Mouse (Mus musculus): Measurements from ENCODE around the gene Bmper. TPM values are rescaled to one million over a fixed set of nuclear protein-coding genes. Genes with fewer than 3 reads are reported as not detected.

Bmper gene
- polyA plus RNA-seq, 1 experiment from 2014 or later, result 8.4 TPM

DNA sequence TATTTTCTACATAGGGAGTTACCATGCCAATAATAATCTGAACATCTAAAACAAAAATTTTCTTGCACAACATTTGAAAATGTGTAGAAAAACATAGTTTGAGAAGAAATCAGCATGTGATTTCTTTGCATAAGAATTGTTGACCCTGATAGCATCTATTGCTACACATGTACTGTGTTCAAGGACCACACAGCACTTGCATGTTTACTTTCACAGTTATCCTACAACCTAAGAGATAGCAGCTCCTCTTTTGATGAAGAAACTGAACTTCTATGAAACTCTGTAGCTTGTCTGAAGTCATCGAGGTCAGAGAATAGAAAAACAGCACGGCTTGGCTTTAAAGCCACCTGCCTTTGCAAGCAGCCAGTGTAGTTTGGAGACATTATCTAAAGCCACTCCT, 85.0 kb downstream of the Bmper start:
- no peak overlapping the region for H3K9ac ChIP-seq

DNA sequence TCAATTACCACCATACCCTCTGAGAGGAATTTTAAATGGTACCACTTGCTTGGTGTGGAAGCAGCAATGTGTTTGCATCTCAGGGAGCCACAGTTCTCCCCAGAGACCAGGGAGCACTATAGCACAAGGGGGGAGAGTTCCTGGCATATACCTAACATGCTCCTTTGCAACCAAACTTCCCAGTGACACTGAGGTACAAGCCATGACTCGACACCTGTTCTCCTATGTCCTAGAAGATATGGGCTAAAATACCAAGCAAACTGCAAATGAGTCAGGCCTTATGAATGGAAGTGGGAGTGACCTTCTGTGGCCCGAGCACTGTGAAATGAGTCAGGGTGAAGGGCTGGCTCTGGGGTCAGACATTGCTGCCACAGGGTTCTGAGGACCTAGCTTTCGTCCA, 88.1 kb downstream of the Bmper start:
- H3K4me1 ChIP-seq (replicated peaks; ENCODE audit: control insufficient read depth, insufficient read depth, low read length), result no peaks in the 10 kb centered on the region
- no peaks in the 10 kb centered on the region for H3K9me3 ChIP-seq (ENCODE audit: control insufficient read depth, low read length)
- H3K27ac ChIP-seq, result no peak overlapping the region
- whole genome bisulfite sequencing, result 85% methylated on average over 3 of the region's 3 CpGs
- H3K4me2 ChIP-seq (replicated peaks), result no peak overlapping the region
- ATAC-seq (ENCODE audit: low FRiP score) (no peak), DNase-seq (ENCODE audit: low spot score) (no peak)
- no peak overlapping the region for H3K9ac ChIP-seq
- H3K4me3 ChIP-seq (replicated peaks; ENCODE audit: low read length), result no peak overlapping the region
- no peaks in the 10 kb centered on the region for H3K36me3 ChIP-seq (replicated peaks; ENCODE audit: control insufficient read depth, insufficient read depth)
- H3K27me3 ChIP-seq (ENCODE audit: control insufficient read depth, insufficient read depth, low read length), result no peaks in the 10 kb centered on the region

More for the DNA sequence above, 85.0 kb downstream of the Bmper start:
- no peaks in the 10 kb centered on the region for H3K27me3 ChIP-seq (ENCODE audit: control insufficient read depth, insufficient read depth, low read length)
- 90% methylated on average over 2 of the region's 2 CpGs for WGBS
- H3K4me2 ChIP-seq (replicated peaks), result no peak overlapping the region
- no peak for ATAC-seq (ENCODE audit: low FRiP score)
- no peak overlapping the region for H3K27ac ChIP-seq
- no peak overlapping the region for H3K4me3 ChIP-seq (replicated peaks; ENCODE audit: low read length)
- no peaks in the 10 kb centered on the region for H3K4me1 ChIP-seq (replicated peaks; ENCODE audit: control insufficient read depth, insufficient read depth, low read length)
- H3K36me3 ChIP-seq (replicated peaks; ENCODE audit: control insufficient read depth, insufficient read depth), result no peaks in the 10 kb centered on the region
- no peaks in the 10 kb centered on the region for H3K9me3 ChIP-seq (ENCODE audit: control insufficient read depth, low read length)
- DNase-seq (ENCODE audit: low spot score), result no peak

DNA sequence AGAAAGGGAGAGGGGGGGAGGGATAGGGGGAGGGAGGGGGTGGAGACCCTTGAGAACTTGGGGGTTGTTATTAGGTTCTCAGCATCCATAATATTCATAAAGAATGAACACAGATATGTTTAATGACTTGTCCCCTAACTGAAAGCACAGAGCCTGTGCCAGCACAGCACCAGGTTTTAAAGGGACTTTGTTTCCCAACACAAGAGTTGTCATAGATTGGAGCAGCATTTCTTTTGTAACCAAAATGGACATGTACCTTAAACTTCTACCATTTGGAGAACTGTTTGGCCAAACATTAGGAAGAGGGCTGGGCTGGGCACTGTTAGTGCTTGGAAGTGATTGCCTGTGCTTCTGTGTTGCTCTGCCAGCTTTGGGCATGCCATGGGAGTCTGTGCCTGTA, 89.1 kb downstream of the Bmper start:
- H3K27ac ChIP-seq, result no peak overlapping the region
- no peak for ATAC-seq (ENCODE audit: low FRiP score)
- no peaks in the 10 kb centered on the region for H3K36me3 ChIP-seq (replicated peaks; ENCODE audit: control insufficient read depth, insufficient read depth)
- H3K9me3 ChIP-seq (ENCODE audit: control insufficient read depth, low read length), result no peaks in the 10 kb centered on the region
- H3K27me3 ChIP-seq (ENCODE audit: control insufficient read depth, insufficient read depth, low read length), result no peaks in the 10 kb centered on the region
- no peak overlapping the region for H3K4me3 ChIP-seq (replicated peaks; ENCODE audit: low read length)
- H3K4me2 ChIP-seq (replicated peaks), result no peak overlapping the region
- no peak for DNase-seq (ENCODE audit: low spot score)
- no peak overlapping the region for H3K9ac ChIP-seq
- H3K4me1 ChIP-seq (replicated peaks; ENCODE audit: control insufficient read depth, insufficient read depth, low read length), result no peaks in the 10 kb centered on the region

DNA sequence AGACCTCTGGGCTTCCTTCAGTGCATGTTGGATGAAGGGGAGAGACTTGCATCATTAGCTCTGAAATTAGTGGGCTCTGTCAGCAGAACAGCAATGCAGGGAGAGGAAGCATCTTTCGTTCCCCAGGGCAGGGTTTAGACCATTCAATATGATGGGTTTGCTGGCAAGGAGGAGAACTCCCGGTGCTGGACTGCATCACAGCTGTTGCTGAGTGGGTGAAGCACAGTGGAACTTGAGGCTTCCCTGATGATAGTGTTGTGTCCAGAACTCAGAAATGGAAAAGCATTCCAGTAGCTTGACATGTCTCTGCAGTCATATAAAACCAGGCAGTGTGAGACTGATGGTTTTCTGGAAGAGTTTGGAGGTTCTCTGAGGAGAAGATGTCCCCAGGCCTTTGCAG, 90.0 kb downstream of the Bmper start:
- Histone ChIP-seq H3K9me3 (ENCODE audit: control insufficient read depth, low read length) (no peaks in the 10 kb centered on the region), H3K27me3 (ENCODE audit: control insufficient read depth, insufficient read depth, low read length) (no peaks in the 10 kb centered on the region), H3K36me3 (replicated peaks; ENCODE audit: control insufficient read depth, insufficient read depth) (no peaks in the 10 kb centered on the region), H3K9ac (no peak overlapping the region), H3K4me2 (replicated peaks) (no peak overlapping the region), H3K4me3 (replicated peaks; ENCODE audit: low read length) (no peak overlapping the region), H3K4me1 (replicated peaks; ENCODE audit: control insufficient read depth, insufficient read depth, low read length) (no peaks in the 10 kb centered on the region), H3K27ac (no peak overlapping the region)
- ATAC-seq (ENCODE audit: low FRiP score) (no peak), DNase-seq (ENCODE audit: low spot score) (no peak)
- 79% methylated on average over 2 of the region's 2 CpGs for WGBS

DNA sequence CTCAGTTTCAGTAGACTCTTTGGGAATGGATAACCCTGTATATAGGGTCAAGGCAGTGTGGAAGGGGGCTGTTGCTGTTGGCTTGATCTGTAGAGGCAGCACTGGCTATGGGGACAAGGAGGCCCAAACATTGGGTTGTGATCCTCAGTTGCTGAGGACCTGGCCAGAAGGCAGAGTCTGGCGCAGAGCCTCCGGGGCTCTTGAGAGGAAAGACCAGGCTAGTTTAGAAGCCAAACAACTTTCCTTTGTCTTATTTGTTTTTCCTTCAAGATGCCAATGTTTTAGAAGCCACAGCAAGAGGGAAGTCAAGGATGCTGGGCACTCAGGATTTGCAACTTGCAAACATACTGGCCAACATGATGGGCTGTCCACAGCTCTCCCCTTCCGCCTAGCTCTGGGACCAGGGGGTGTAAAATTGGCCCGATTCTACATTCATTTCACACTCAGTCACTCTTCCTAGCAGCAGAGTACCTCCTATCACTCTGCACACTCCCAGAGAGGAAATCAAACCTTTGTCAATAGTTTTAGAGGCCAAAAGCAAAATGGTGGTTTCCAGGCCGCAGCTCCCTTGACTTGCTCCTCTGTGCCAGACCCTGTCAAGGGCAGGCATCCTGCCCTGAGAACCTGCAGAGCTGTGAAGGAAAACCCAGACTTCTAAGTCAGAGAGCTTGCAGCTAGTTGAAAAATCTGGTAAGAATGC, 92.9 kb downstream of the Bmper start:
- Histone ChIP-seq H3K4me2 (replicated peaks) (no peak overlapping the region), H3K9me3 (ENCODE audit: control insufficient read depth, low read length) (no peaks in the 10 kb centered on the region), H3K4me1 (replicated peaks; ENCODE audit: control insufficient read depth, insufficient read depth, low read length) (no peaks in the 10 kb centered on the region), H3K4me3 (replicated peaks; ENCODE audit: low read length) (no peak overlapping the region), H3K27ac (no peak overlapping the region), H3K36me3 (replicated peaks; ENCODE audit: control insufficient read depth, insufficient read depth) (no peaks in the 10 kb centered on the region), H3K9ac (no peak overlapping the region), H3K27me3 (ENCODE audit: control insufficient read depth, insufficient read depth, low read length) (no peaks in the 10 kb centered on the region)
- 91% methylated on average over 5 of the region's 5 CpGs for WGBS
- DNase-seq (ENCODE audit: low spot score) (no peak), ATAC-seq (ENCODE audit: low FRiP score) (no peak)

DNA sequence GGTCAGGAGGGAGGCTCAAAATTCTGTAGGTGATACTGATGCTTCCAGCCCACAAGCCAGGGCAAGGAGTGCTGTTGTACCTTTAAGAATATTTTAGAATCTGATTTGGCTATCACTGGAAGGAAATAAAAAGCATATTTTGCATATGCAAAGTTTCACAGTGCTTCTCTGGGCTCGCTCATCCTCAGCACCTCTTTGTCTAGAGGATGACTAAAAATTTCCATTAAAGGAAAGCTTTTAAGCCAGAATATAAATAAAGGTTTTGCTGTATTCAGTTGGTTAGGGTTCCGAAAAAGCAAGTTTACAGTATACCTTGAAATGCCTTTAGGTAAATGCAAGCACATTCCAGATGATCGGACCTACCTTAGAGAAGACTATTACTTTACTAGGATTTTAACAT, 105.0 kb downstream of the Bmper start:
- Histone ChIP-seq H3K4me1 (replicated peaks; ENCODE audit: control insufficient read depth, insufficient read depth, low read length) (no peaks in the 10 kb centered on the region), H3K36me3 (replicated peaks; ENCODE audit: control insufficient read depth, insufficient read depth) (no peaks in the 10 kb centered on the region), H3K4me3 (replicated peaks; ENCODE audit: low read length) (no peak overlapping the region), H3K9me3 (ENCODE audit: control insufficient read depth, low read length) (no peaks in the 10 kb centered on the region), H3K27me3 (ENCODE audit: control insufficient read depth, insufficient read depth, low read length) (no peaks in the 10 kb centered on the region), H3K27ac (no peak overlapping the region), H3K9ac (no peak overlapping the region), H3K4me2 (replicated peaks) (no peak overlapping the region)
- DNase-seq (ENCODE audit: low spot score) (no peak), ATAC-seq (ENCODE audit: low FRiP score) (no peak)
- 89% methylated on average over 3 of the region's 3 CpGs for WGBS

DNA sequence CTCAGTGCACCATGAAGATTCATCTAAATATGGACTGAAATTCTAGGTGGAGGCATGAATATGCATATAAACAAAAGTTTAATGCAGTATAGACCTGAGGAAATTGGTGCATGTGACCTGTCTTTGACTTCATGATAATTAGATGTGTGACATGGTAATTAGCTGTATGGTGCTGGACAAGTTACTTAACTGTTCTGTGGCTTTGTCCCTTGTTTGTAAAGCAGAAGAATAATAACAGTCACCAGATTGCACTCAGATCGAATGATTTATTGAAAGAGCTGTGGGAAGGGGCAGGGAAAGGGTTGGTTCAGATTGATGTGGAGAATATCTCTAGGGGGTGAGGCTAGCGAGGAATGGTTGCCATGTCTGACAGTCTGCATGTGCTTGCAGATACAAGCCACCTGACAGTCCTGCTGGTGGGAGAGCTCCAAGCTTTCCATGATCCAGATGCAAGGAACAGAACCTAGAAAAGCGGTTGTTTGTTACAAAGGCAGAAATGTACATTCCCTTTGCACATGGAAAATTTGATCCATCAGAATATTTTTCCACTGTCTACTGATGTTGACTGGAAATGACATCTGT, 110.3 kb downstream of the Bmper start:
- H3K4me1 ChIP-seq (replicated peaks; ENCODE audit: control insufficient read depth, insufficient read depth, low read length), result no peaks in the 10 kb centered on the region
- no peak for DNase-seq (ENCODE audit: low spot score)
- no peaks in the 10 kb centered on the region for H3K9me3 ChIP-seq (ENCODE audit: control insufficient read depth, low read length)
- H3K4me2 ChIP-seq (replicated peaks), result no peak overlapping the region
- no peaks in the 10 kb centered on the region for H3K36me3 ChIP-seq (replicated peaks; ENCODE audit: control insufficient read depth, insufficient read depth)
- no peak for ATAC-seq (ENCODE audit: low FRiP score)
- 44% methylated on average over 3 of the region's 3 CpGs for WGBS
- no peak overlapping the region for H3K27ac ChIP-seq
- no peaks in the 10 kb centered on the region for H3K27me3 ChIP-seq (ENCODE audit: control insufficient read depth, insufficient read depth, low read length)
- H3K9ac ChIP-seq, result no peak overlapping the region
- no peak overlapping the region for H3K4me3 ChIP-seq (replicated peaks; ENCODE audit: low read length)

DNA sequence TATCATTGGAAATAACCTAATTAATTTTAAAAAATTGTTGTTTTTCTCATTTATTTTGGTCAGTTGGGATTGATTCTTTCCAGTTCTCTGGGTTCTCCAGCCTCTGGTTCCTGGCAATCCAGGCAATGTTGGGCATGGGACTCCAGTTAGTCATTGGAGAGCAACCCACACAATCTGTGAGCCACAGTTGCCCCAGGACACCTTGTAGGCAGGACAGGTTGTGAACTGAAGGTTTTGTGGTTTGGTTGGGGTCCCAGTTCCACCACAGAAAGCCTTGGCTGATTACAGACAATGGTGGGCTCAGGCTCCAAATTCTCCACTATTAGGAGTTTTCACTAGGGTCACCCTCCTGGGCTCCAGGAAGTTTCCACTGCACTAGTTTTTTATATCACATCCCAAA, 117.7 kb downstream of the Bmper start:
- Histone ChIP-seq H3K9ac (no peak overlapping the region), H3K27ac (no peak overlapping the region), H3K4me3 (replicated peaks; ENCODE audit: low read length) (no peak overlapping the region), H3K4me1 (replicated peaks; ENCODE audit: control insufficient read depth, insufficient read depth, low read length) (no peaks in the 10 kb centered on the region), H3K9me3 (ENCODE audit: control insufficient read depth, low read length) (no peaks in the 10 kb centered on the region), H3K27me3 (ENCODE audit: control insufficient read depth, insufficient read depth, low read length) (no peaks in the 10 kb centered on the region), H3K36me3 (replicated peaks; ENCODE audit: control insufficient read depth, insufficient read depth) (no peaks in the 10 kb centered on the region), H3K4me2 (replicated peaks) (no peak overlapping the region)
- ATAC-seq (ENCODE audit: low FRiP score) (no peak), DNase-seq (ENCODE audit: low spot score) (no peak)

DNA sequence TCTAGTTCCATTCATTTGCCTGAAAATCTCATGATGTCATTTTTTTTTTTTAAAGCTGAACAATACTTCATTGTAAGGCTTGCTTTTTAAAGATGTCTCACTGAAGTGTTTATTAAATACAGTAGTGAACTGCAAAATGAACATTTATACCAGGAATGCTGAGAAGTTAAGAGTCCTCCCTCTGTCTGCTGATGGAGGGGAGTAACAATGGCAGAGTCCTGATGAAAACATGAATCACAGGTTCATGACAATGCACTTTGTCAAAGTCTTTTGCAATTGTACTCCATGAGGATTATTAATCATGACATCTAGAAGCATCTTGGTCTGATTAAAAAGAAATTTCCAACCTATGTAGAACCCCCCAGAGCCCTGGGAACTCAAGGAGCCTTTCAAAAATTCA, 118.4 kb downstream of the Bmper start:
- Histone ChIP-seq H3K27ac (no peak overlapping the region), H3K27me3 (ENCODE audit: control insufficient read depth, insufficient read depth, low read length) (no peaks in the 10 kb centered on the region), H3K9ac (no peak overlapping the region), H3K4me1 (replicated peaks; ENCODE audit: control insufficient read depth, insufficient read depth, low read length) (no peaks in the 10 kb centered on the region), H3K36me3 (replicated peaks; ENCODE audit: control insufficient read depth, insufficient read depth) (no peaks in the 10 kb centered on the region), H3K4me3 (replicated peaks; ENCODE audit: low read length) (no peak overlapping the region), H3K4me2 (replicated peaks) (no peak overlapping the region), H3K9me3 (ENCODE audit: control insufficient read depth, low read length) (no peaks in the 10 kb centered on the region)
- ATAC-seq (ENCODE audit: low FRiP score), result no peak
- no peak for DNase-seq (ENCODE audit: low spot score)

DNA sequence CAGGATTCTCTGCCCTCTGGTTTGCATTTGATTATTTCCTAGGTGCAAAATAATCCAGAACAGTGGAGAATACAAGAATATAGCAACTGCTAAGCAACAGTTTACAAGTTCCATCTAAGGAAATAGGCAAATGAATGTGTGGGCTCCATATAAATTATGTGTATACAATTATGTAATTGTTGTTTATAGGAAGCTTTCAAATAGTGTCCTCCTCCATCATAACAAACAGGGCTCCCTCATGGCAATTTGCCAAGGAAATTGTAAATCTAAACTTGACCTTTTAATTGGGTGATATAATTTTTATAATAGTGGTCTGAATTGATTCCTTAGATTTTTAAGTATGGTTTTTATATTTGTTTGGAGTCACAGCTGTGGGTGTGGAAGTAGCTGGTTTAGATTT, 121.5 kb downstream of the Bmper start:
- no peak overlapping the region for H3K27ac ChIP-seq
- H3K9ac ChIP-seq, result no peak overlapping the region
- H3K4me3 ChIP-seq (replicated peaks; ENCODE audit: low read length), result no peak overlapping the region
- no peaks in the 10 kb centered on the region for H3K27me3 ChIP-seq (ENCODE audit: control insufficient read depth, insufficient read depth, low read length)
- H3K4me1 ChIP-seq (replicated peaks; ENCODE audit: control insufficient read depth, insufficient read depth, low read length), result no peaks in the 10 kb centered on the region
- no peaks in the 10 kb centered on the region for H3K9me3 ChIP-seq (ENCODE audit: control insufficient read depth, low read length)
- no peak overlapping the region for H3K4me2 ChIP-seq (replicated peaks)
- no peak for DNase-seq (ENCODE audit: low spot score)
- no peaks in the 10 kb centered on the region for H3K36me3 ChIP-seq (replicated peaks; ENCODE audit: control insufficient read depth, insufficient read depth)
- no peak for ATAC-seq (ENCODE audit: low FRiP score)

All from hindbrain, embryonic 14.5 days (tissue).